Mouse (Mus musculus) kidney, embryonic 16.5 days (tissue): ENCODE results near the gene Spats1. TPM values are rescaled to one million over a fixed set of nuclear protein-coding genes. Genes with fewer than 3 reads are reported as not detected.

Source experiments
- ATAC-seq: fragments of 200-750 bp; cut with Nextera tagmentation; 2 replicates; pipeline ENCODE4 v1.8.0; 2017; ENCODE audit warnings: moderate TSS enrichment; ENCODE audit not compliant: low FRiP score, low TSS enrichment
- H3K27ac ChIP-seq: fragments of 300-500 bp; sonication (generic); 2 replicates; pipeline ENCODE4 v1.5.1; 2014; ENCODE audit warnings: low read length
- H3K27me3 ChIP-seq: fragments of 300-500 bp; sonication (generic); 2 replicates; pipeline ENCODE4 v1.6.1; 2014; ENCODE audit warnings: low read length, control low read depth, mixed read lengths; ENCODE audit not compliant: insufficient read depth
- H3K36me3 ChIP-seq: fragments of 300-500 bp; sonication (generic); 2 replicates; pipeline ENCODE4 v1.6.1; 2014; ENCODE audit warnings: low read length, control low read depth, mixed read lengths; ENCODE audit not compliant: insufficient read depth
- H3K4me1 ChIP-seq: fragments of 300-500 bp; sonication (generic); 2 replicates; pipeline ENCODE4 v1.6.1; 2014; ENCODE audit warnings: low read length, control low read depth, mixed read lengths; ENCODE audit not compliant: insufficient read depth
- H3K4me2 ChIP-seq: fragments of 300-500 bp; sonication (generic); replicated peaks from 2 replicates; pipeline ENCODE4 v1.6.1; 2014; ENCODE audit warnings: low read depth, low read length
- H3K4me3 ChIP-seq: fragments of 300-500 bp; sonication (generic); 2 replicates; pipeline ENCODE4 v1.5.1; 2014; ENCODE audit warnings: mild to moderate bottlenecking, low read length
- H3K9ac ChIP-seq: fragments of 300-500 bp; sonication (generic); replicated peaks from 2 replicates; pipeline ENCODE4 v1.6.1; 2014; ENCODE audit warnings: low read length
- H3K9me3 ChIP-seq: fragments of 300-500 bp; sonication (generic); 2 replicates; pipeline ENCODE4 v1.6.1; 2016; ENCODE audit warnings: low read length, control low read depth
- WGBS: fragments of 180-500 bp; shearing (Covaris S2); extraction: QIAGEN DNeasy Blood & Tissue Kit; methylation state at CpG from one replicate; pipeline ENCODE4 v1.1.7; 2014; 5-methylcytosine and 5-hydroxymethylcytosine counted together
- polyA plus RNA-seq: library from polyadenylated mRNA; unstranded; fragments of >200 nt; fragmentation: Nextera tagmentation; extraction: Ambion mirVana; gene quantifications from 2 replicates; pipeline ENCODE4 v1.2.1, GENCODE M21; 2015

Spats1 gene
- polyA plus RNA-seq, 1 experiment from 2014 or later: 0.16 TPM

GRCm38 (mm10) chr17:45473667-45474066 is 1.5 kb downstream of the Spats1 start:
- no peak overlapping the region for H3K4me3 ChIP-seq
- no peak overlapping the region for H3K27ac ChIP-seq
- no peak for ATAC-seq
- WGBS: 75% methylated on average over 6 of the region's 6 CpGs
- peaks cover 10% of the 10 kb centered on the region for H3K27me3 ChIP-seq
- H3K9ac ChIP-seq: no peak overlapping the region
- H3K4me1 ChIP-seq: no peaks in the 10 kb centered on the region
- H3K4me2 ChIP-seq: no peak overlapping the region
- no peaks in the 10 kb centered on the region for H3K36me3 ChIP-seq
- H3K9me3 ChIP-seq: no peaks in the 10 kb centered on the region

- Histone ChIP-seq H3K36me3 (no peaks in the 10 kb centered on the region), H3K4me3 (no peak overlapping the region), H3K27ac (no peak overlapping the region), H3K4me2 (no peak overlapping the region), H3K4me1 (no peaks in the 10 kb centered on the region), H3K9me3 (peaks cover 6% of the 10 kb centered on the region; the same call in 1 of the 2 replicates), H3K27me3 (peaks cover 6% of the 10 kb centered on the region; the same call in 1 of the 2 replicates), H3K9ac (no peak overlapping the region)
- 83% methylated on average over 7 of the region's 7 CpGs for WGBS
- no peak for ATAC-seq
These were observed 4.5 kb downstream of the Spats1 start for GRCm38 (mm10) chr17:45470726-45471125.

GRCm38 (mm10) chr17:45468302-45468701 is 6.9 kb downstream of the Spats1 start:
- 86% methylated on average over 5 of the region's 5 CpGs for WGBS
- Histone ChIP-seq H3K4me1 (no peaks in the 10 kb centered on the region), H3K9ac (no peak overlapping the region), H3K4me2 (no peak overlapping the region), H3K36me3 (no peaks in the 10 kb centered on the region), H3K27ac (no peak overlapping the region), H3K9me3 (peaks cover 6% of the 10 kb centered on the region; the same call in 1 of the 2 replicates), H3K27me3 (no peaks in the 10 kb centered on the region), H3K4me3 (no peak overlapping the region)
- no peak for ATAC-seq

- no peak overlapping the region for H3K9ac ChIP-seq
- no peak overlapping the region for H3K4me3 ChIP-seq
- H3K9me3 ChIP-seq: peaks cover 6% of the 10 kb centered on the region; the same call in 1 of the 2 replicates
- H3K27me3 ChIP-seq: no peaks in the 10 kb centered on the region
- H3K27ac ChIP-seq: no peak overlapping the region
- no peak for ATAC-seq
- WGBS: 71% methylated on average over 2 of the region's 2 CpGs
- no peaks in the 10 kb centered on the region for H3K4me1 ChIP-seq
- H3K4me2 ChIP-seq: no peak overlapping the region
- H3K36me3 ChIP-seq: no peaks in the 10 kb centered on the region
These were observed 8.5 kb downstream of the Spats1 start for GRCm38 (mm10) chr17:45466701-45467100.

- H3K9ac ChIP-seq: no peak overlapping the region
- no peaks in the 10 kb centered on the region for H3K36me3 ChIP-seq
- no peak overlapping the region for H3K4me3 ChIP-seq
- no peak overlapping the region for H3K27ac ChIP-seq
- WGBS: 84% methylated on average over 9 of the region's 9 CpGs
- no peak for ATAC-seq
- no peak overlapping the region for H3K4me2 ChIP-seq
- H3K4me1 ChIP-seq: no peaks in the 10 kb centered on the region
- H3K27me3 ChIP-seq: no peaks in the 10 kb centered on the region
- peaks cover 6% of the 10 kb centered on the region; the same call in 1 of the 2 replicates for H3K9me3 ChIP-seq
These were observed 11.0 kb downstream of the Spats1 start for GRCm38 (mm10) chr17:45464255-45464654.

GRCm38 (mm10) chr17:45462506-45462905 is 12.7 kb downstream of the Spats1 start:
- ATAC-seq: no peak
- Histone ChIP-seq H3K9me3 (peaks cover 4% of the 10 kb centered on the region; the same call in 1 of the 2 replicates), H3K4me3 (no peak overlapping the region), H3K27me3 (no peaks in the 10 kb centered on the region), H3K27ac (no peak overlapping the region), H3K4me1 (no peaks in the 10 kb centered on the region), H3K9ac (no peak overlapping the region), H3K4me2 (no peak overlapping the region), H3K36me3 (no peaks in the 10 kb centered on the region)
- WGBS: 91% methylated on average over 4 of the region's 4 CpGs

GRCm38 (mm10) chr17:45459062-45459461 is 16.2 kb downstream of the Spats1 start:
- Histone ChIP-seq H3K36me3 (no peaks in the 10 kb centered on the region), H3K9ac (no peak overlapping the region), H3K27ac (no peak overlapping the region), H3K27me3 (no peaks in the 10 kb centered on the region), H3K9me3 (no peaks in the 10 kb centered on the region), H3K4me2 (no peak overlapping the region), H3K4me3 (no peak overlapping the region), H3K4me1 (no peaks in the 10 kb centered on the region)
- ATAC-seq: no peak
- 87% methylated on average over 8 of the region's 8 CpGs for WGBS

- Histone ChIP-seq H3K27me3 (no peaks in the 10 kb centered on the region), H3K9me3 (no peaks in the 10 kb centered on the region), H3K36me3 (no peaks in the 10 kb centered on the region), H3K4me3 (no peak overlapping the region), H3K4me1 (no peaks in the 10 kb centered on the region), H3K27ac (no peak overlapping the region), H3K4me2 (no peak overlapping the region), H3K9ac (no peak overlapping the region)
- 87% methylated on average over 4 of the region's 4 CpGs for whole genome bisulfite sequencing
- no peak for ATAC-seq
These were observed 16.7 kb downstream of the Spats1 start for GRCm38 (mm10) chr17:45458516-45458915.

- H3K9ac ChIP-seq: no peak overlapping the region
- WGBS: 91% methylated on average over 5 of the region's 5 CpGs
- no peak overlapping the region for H3K4me2 ChIP-seq
- H3K36me3 ChIP-seq: no peaks in the 10 kb centered on the region
- no peak overlapping the region for H3K27ac ChIP-seq
- H3K9me3 ChIP-seq: no peaks in the 10 kb centered on the region
- H3K27me3 ChIP-seq: no peaks in the 10 kb centered on the region
- ATAC-seq: no peak
- H3K4me1 ChIP-seq: no peaks in the 10 kb centered on the region
- no peak overlapping the region for H3K4me3 ChIP-seq
These were observed 17.7 kb downstream of the Spats1 start for GRCm38 (mm10) chr17:45457487-45457886.

- Histone ChIP-seq H3K36me3 (no peaks in the 10 kb centered on the region), H3K4me2 (no peak overlapping the region), H3K4me3 (no peak overlapping the region), H3K9me3 (no peaks in the 10 kb centered on the region), H3K27ac (no peak overlapping the region), H3K9ac (no peak overlapping the region), H3K27me3 (no peaks in the 10 kb centered on the region), H3K4me1 (no peaks in the 10 kb centered on the region)
- 65% methylated on average over 13 of the region's 13 CpGs for WGBS
- no peak for ATAC-seq
These were observed 18.7 kb downstream of the Spats1 start for GRCm38 (mm10) chr17:45456260-45457152.
